Mouse (Mus musculus): ENCODE measurements around the gene Calhm5. TPM values are rescaled to one million over a fixed set of nuclear protein-coding genes. Genes with fewer than 3 reads are reported as not detected.

The Calhm5 gene
- polyA plus RNA-seq, 1 experiment = 0.13 TPM

DNA sequence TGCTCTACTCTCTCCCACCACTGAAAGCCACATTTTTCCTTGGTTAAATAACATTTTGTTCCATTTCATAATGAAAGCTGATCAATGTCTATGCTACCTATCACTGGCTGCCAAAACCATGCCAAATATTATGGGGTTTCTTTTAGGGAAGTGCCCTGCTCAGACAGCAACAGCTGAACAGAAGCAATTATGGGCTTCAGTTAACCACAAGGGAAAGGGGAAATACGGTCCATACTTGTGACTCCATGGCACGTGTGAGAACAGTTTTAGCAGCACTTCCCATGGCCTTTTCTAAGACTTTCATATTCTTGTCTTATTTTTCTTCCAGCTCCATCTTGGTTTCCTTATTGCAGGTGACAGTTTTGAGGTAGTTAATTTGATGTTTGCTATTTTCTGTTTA lies 35.0 kb upstream of the Calhm5 start:
- no peak overlapping the region for H3K4me3 ChIP-seq (ENCODE audit: insufficient read depth, poor library complexity, severe bottlenecking)
- H3K27me3 ChIP-seq (ENCODE audit: control insufficient read depth, insufficient read depth, insufficient read length) = no peaks in the 10 kb centered on the region
- H3K79me2 ChIP-seq (ENCODE audit: control insufficient read depth, insufficient read depth) = no peaks in the 10 kb centered on the region
- H3K36me3 ChIP-seq (ENCODE audit: control insufficient read depth, insufficient read depth) = no peaks in the 10 kb centered on the region
- no peak for TF ChIP-seq MYOG (IDR thresholded peaks at IDR 0.05; ENCODE audit: control insufficient read depth, extremely low read depth, insufficient read length)
- no peak for TF ChIP-seq CEBPB (IDR thresholded peaks at IDR 0.05; ENCODE audit: low read depth)
- TF ChIP-seq FOSL1 (IDR thresholded peaks at IDR 0.05; ENCODE audit: insufficient read depth, low read length, poor library complexity, severe bottlenecking) = no peak
- no peak for TF ChIP-seq CTCF (IDR thresholded peaks at IDR 0.05; ENCODE audit: control insufficient read depth, insufficient read depth, insufficient read length)
- TF ChIP-seq MYOD1 (IDR thresholded peaks at IDR 0.05; ENCODE audit: control insufficient read depth, insufficient read length, low read depth) = no peak
- no peak for TF ChIP-seq USF1 (IDR thresholded peaks at IDR 0.05; ENCODE audit: low read depth)
- no peak for TF ChIP-seq MAX (IDR thresholded peaks at IDR 0.05)
- H3ac ChIP-seq (ENCODE audit: control insufficient read depth, insufficient read length, low read depth) = no peak overlapping the region
- no peaks in the 10 kb centered on the region for H3K79me3 ChIP-seq (ENCODE audit: low read depth)

DNA sequence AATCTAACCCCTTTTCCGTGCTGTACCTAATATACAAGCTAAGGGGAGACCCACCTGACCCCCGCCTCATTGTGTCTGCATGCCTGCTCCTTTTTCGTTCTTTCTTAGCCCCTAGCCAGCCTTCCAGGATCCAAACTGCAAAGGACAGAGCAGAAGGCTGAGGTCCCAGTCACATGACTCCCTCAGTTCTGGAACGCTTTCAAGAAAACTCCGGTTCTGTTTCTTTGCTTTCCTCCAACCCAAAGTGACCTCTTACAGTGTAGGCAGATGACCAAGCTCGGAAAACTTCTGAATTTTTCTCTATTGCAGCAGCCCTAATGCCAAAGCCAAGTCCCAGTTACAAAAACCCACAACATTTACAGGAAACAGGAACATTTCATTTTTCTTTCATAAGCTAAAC lies 32.1 kb upstream of the Calhm5 start:
- H3ac ChIP-seq (ENCODE audit: control insufficient read depth, insufficient read length, low read depth) = no peak overlapping the region
- H3K27me3 ChIP-seq (ENCODE audit: control insufficient read depth, insufficient read depth, insufficient read length) = no peaks in the 10 kb centered on the region
- no peaks in the 10 kb centered on the region for H3K79me2 ChIP-seq (ENCODE audit: control insufficient read depth, insufficient read depth)
- H3K79me3 ChIP-seq (ENCODE audit: low read depth) = no peaks in the 10 kb centered on the region
- TF ChIP-seq MYOD1 (IDR thresholded peaks at IDR 0.05; ENCODE audit: control insufficient read depth, insufficient read length, low read depth) (no peak), USF1 (IDR thresholded peaks at IDR 0.05; ENCODE audit: low read depth) (peak; percentile 11)
- H3K36me3 ChIP-seq (ENCODE audit: control insufficient read depth, insufficient read depth) = no peaks in the 10 kb centered on the region
- no peak overlapping the region for H3K4me3 ChIP-seq (ENCODE audit: insufficient read depth, poor library complexity, severe bottlenecking)

DNA sequence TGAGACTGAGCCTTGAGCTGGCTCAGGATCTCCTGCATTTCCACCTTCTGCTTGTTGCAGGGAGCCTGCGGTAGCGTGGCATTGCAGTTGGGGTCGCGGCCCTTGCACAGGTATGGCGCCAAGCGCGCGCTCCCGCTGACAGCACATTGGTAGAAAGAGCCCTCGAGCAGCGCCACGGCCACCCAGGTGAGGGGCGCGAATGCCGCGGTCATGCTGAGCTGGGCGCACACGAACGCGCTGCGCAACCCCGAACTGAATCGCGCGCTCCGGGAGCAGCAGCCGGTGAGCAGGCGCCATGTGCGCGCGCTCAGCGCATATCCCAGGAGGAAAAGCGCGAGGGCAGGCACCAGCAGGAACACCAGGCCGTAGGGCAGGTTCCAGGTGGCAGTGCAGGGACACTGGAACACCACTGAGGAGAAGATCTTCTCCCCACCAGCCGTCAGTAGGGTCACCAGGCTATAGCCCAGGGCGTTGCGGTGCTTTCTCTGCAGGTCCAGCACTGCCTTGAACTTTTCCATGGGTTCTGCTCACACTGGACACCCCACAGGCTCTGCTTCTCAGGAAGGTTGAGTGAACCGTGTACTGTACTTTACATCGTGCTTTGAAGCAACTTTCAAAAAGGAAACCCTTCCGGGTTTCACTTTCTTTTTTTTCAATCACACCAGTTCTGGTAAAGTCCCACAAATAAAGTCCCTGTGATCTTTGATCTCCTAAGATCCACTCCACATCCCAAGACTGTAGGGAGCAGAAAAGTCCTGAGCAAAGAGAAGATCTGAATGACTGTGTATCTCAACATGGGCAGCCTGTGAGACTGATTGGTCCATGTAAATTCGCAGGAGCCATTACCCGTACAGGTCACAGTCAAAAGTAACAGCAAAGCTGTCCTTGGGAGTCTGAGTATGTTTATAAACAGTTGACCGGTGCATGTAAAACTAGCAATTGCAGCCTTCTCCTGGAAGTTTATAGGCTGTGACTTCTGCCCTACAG lies 31.4 kb upstream of the Calhm5 start, which contains the start of gene Calhm6:
TSS of gene Calhm6 (minus strand) at position 593 of the 987 bp plus-strand sequence.
- Histone ChIP-seq H3ac (ENCODE audit: control insufficient read depth, insufficient read length, low read depth) (no peak within 1 kb of the TSS), H3K4me3 (ENCODE audit: insufficient read depth, poor library complexity, severe bottlenecking) (no peak within 1 kb of the TSS), H3K27me3 (ENCODE audit: control insufficient read depth, insufficient read depth, insufficient read length) (no peaks in the 10 kb centered on the region), H3K79me3 (ENCODE audit: low read depth) (no peaks in the 10 kb centered on the region), H3K36me3 (ENCODE audit: control insufficient read depth, insufficient read depth) (no peaks in the 10 kb centered on the region), H3K79me2 (ENCODE audit: control insufficient read depth, insufficient read depth) (no peaks in the 10 kb centered on the region)
- TF ChIP-seq CTCF (IDR thresholded peaks at IDR 0.05; ENCODE audit: control insufficient read depth, insufficient read depth, insufficient read length) (no peak), CEBPB (IDR thresholded peaks at IDR 0.05; ENCODE audit: low read depth) (no peak), MYOD1 (IDR thresholded peaks at IDR 0.05; ENCODE audit: control insufficient read depth, insufficient read length, low read depth) (no peak), MAX (IDR thresholded peaks at IDR 0.05) (no peak), MYOG (IDR thresholded peaks at IDR 0.05; ENCODE audit: control insufficient read depth, extremely low read depth, insufficient read length) (no peak)

DNA sequence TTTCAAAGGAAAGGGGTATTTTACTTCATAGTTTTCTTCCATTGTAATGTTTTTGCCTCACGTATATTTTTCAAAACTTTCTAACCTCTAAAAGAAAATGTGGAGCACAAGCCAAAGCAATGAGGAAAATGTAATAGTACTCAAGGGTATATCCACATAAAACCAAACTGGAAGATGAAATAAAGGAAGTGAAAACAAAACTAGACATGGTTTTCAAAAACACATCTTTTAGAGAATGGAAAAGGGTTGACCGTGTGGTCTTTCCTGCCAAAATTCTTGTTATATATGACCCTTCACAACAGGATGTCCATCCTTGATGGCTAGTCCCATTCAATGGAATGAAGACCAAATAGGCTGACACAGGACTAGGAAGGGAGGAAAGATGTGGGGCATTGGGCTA lies 22.1 kb upstream of the Calhm5 start:
- Histone ChIP-seq H3K79me2 (ENCODE audit: control insufficient read depth, insufficient read depth) (no peaks in the 10 kb centered on the region), H3K36me3 (ENCODE audit: control insufficient read depth, insufficient read depth) (no peaks in the 10 kb centered on the region), H3K79me3 (ENCODE audit: low read depth) (no peaks in the 10 kb centered on the region), H3ac (ENCODE audit: control insufficient read depth, insufficient read length, low read depth) (no peak overlapping the region), H3K27me3 (ENCODE audit: control insufficient read depth, insufficient read depth, insufficient read length) (no peaks in the 10 kb centered on the region), H3K4me3 (ENCODE audit: insufficient read depth, poor library complexity, severe bottlenecking) (no peak overlapping the region)
- no peak for TF ChIP-seq CTCF (IDR thresholded peaks at IDR 0.05; ENCODE audit: control insufficient read depth, insufficient read depth, insufficient read length)
- no peak for TF ChIP-seq CEBPB (IDR thresholded peaks at IDR 0.05; ENCODE audit: low read depth)
- no peak for TF ChIP-seq MYOG (IDR thresholded peaks at IDR 0.05; ENCODE audit: control insufficient read depth, extremely low read depth, insufficient read length)
- TF ChIP-seq USF1 (IDR thresholded peaks at IDR 0.05; ENCODE audit: low read depth) = no peak
- TF ChIP-seq FOSL1 (IDR thresholded peaks at IDR 0.05; ENCODE audit: insufficient read depth, low read length, poor library complexity, severe bottlenecking) = no peak
- no peak for TF ChIP-seq MYOD1 (IDR thresholded peaks at IDR 0.05; ENCODE audit: control insufficient read depth, insufficient read length, low read depth)
- TF ChIP-seq MAX (IDR thresholded peaks at IDR 0.05) = no peak

DNA sequence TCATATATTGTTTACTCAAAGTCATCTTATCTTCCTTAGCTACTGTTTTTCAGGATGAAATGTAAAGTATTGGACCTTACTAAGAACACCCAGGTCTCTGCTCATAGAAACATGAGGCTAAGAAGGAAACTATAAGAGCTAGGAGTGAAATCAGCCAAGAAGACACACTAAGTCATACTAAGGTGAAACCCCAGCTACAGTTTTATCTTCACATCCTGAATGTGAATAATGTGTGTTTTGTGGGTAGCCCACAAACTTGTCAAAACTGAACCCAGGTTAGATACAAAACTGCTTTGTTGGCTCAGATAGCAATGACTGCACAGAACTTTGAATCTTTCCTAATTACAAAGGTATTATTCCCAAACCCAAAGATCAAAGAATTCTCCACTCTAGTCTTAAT lies 21.5 kb upstream of the Calhm5 start:
- Histone ChIP-seq H3K36me3 (ENCODE audit: control insufficient read depth, insufficient read depth) (no peaks in the 10 kb centered on the region), H3K27me3 (ENCODE audit: control insufficient read depth, insufficient read depth, insufficient read length) (no peaks in the 10 kb centered on the region), H3K79me2 (ENCODE audit: control insufficient read depth, insufficient read depth) (no peaks in the 10 kb centered on the region), H3K4me3 (ENCODE audit: insufficient read depth, poor library complexity, severe bottlenecking) (no peak overlapping the region), H3ac (ENCODE audit: control insufficient read depth, insufficient read length, low read depth) (no peak overlapping the region), H3K79me3 (ENCODE audit: low read depth) (no peaks in the 10 kb centered on the region)
- TF ChIP-seq MYOG (IDR thresholded peaks at IDR 0.05; ENCODE audit: control insufficient read depth, extremely low read depth, insufficient read length) (no peak), CTCF (IDR thresholded peaks at IDR 0.05; ENCODE audit: control insufficient read depth, insufficient read depth, insufficient read length) (no peak), MAX (IDR thresholded peaks at IDR 0.05) (no peak), FOSL1 (IDR thresholded peaks at IDR 0.05; ENCODE audit: insufficient read depth, low read length, poor library complexity, severe bottlenecking) (no peak), CEBPB (IDR thresholded peaks at IDR 0.05; ENCODE audit: low read depth) (no peak), MYOD1 (IDR thresholded peaks at IDR 0.05; ENCODE audit: control insufficient read depth, insufficient read length, low read depth) (no peak), USF1 (IDR thresholded peaks at IDR 0.05; ENCODE audit: low read depth) (no peak)
